Mouse (Mus musculus) activated CD4-positive, CD25-positive, alpha-beta regulatory T cell, adult 4 months (primary cell): ENCODE results near the gene Ptprj. TPM values are rescaled to one million over a fixed set of nuclear protein-coding genes. Genes with fewer than 3 reads are reported as not detected.
"Not testable (repeated sequence)": the region's sequence is repeated elsewhere in the genome, so short reads cannot be mapped to it uniquely, and the experiment has no call there.

ENCODE experiments used
- ATAC-seq: one replicate; pipeline ENCODE4 v1.8.0; 2017
- polyA plus RNA-seq, 2 experiments: library from polyadenylated mRNA; unstranded; fragments of 100-300 nt; shearing (Covaris generic); gene quantifications; one replicate each; pipeline ENCODE4 v1.2.1; 2017

Gene Ptprj
- polyA plus RNA-seq, 2 experiments from 2014 or later, result 4.4 to 5.1 TPM

GRCm38 (mm10) chr2:90576936-90577335 lies 3.5 kb downstream of the Ptprj start:
- ATAC-seq, result no peak

DNA sequence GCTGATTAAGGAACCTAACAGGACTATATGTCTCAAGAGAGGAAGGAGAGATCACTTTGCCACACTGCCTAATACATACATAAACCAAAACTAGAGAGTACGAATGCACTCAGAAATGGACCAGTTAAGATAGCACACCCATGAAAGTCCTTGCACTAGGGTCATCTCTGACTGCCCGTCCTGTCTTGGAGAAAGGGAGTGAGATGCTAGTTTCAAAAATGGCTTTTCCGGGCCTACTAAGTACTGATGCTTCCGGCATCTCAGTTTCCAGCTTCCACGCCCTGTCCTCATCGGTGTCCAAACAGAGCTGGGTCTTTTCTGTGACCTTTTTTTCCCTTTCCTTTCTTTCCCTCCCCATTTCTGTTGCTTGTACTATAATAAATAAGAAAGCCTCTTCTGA lies 4.0 kb downstream of the Ptprj start:
- ATAC-seq, result no peak

GRCm38 (mm10) chr2:90575713-90576112 lies 4.7 kb downstream of the Ptprj start:
- no peak for ATAC-seq

DNA sequence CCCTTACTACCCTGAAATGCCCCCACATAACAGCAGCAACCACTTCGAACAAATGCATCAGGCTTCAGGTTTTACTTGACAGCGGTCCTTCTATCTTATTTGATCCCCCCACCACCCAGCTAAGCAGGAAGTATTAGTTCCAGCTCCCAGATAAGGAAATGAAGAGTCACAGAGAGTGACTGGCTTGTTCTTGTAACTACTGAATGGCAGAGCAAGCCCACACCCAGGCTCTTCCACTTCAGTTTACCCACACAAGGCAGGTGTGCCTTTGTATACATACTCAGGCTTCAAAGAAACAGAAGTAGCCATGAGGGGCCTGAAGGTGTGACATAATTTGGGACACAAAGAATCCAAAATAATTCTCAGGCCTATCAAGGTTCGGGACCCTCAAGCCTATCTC lies 5.3 kb downstream of the Ptprj start:
- ATAC-seq, result no peak

DNA sequence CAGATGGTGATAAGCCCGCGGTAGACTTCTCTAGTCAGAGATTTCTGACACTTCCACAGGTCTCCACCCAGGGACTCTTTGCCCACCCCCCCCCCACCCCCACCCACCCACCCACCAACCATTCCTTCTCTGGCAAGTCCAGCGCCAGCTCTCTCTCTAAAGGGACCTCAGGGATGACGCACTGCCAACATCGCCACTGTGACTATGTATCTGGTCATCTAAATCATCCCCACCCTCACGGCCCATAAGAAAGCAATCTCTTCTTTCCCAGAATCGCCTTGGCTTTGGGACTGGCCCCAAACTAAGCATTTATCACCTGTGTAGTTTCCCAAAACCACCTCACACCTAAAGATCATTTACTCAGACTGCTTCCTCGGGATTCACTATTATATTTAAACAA lies 5.9 kb downstream of the Ptprj start:
- no peak for ATAC-seq

DNA sequence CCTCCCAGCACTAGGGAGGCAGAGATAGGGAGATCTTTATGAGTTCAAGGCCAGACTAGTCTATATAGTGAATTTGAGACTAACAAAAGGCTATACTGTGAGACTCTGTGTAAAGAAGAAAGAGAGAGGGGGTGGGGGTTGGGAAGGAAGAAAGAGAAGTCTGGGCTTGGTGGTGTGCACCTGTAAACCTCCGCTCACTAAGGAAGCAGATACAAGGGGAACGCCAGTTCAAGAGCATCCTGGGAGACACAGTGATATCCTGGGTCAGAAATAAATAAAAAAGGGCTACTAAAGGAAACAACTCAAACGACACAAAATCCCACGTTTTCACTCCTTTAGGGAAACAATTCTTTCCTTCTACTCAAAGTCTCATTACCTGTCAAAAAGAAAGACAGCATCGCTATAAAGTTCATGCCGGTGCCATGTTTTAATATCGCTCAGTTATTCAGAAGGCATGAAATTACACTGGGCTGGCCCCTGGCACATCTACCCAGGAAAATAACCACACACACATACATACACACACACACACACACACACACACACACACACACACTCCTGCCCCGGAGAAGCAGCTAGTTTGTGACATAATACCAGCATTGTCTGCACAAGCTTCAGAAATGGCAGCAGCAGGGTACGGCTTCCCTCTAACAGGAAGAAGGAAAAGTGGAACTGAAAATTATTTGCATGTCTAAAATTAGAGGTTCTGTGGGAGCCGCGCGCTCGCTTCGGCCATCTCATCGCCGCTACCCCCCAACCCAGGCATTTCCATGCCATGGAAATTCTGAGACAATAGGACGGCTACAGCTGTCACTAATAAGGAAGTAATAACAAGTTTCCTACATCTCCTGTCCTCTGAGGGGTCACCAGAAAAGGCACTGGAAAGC lies 6.6 kb downstream of the Ptprj start:
- ATAC-seq, result no peak

- no peak for ATAC-seq
Measured at GRCm38 (mm10) chr2:90572126-90572525, 8.3 kb downstream of the Ptprj start.

DNA sequence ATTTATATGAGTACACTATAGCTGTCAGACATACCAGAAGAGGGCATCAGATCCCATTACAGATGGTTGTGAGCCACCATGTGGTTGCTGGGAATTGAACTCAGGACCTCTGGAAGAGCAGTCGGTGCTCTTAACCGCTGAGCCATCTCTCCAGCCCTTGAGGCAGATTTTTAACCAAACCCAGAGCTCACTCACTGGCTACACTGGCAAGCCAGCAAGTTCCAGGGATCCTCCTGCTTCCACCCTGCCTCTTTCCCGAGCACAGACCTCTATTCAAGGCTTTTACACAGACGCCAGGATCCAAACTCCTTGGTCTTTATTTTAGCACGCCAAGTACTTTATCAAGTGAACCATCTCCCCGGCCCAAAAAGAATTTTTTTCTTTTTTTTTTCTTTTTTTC lies 9.0 kb downstream of the Ptprj start:
- ATAC-seq, result not testable (repeated sequence)

DNA sequence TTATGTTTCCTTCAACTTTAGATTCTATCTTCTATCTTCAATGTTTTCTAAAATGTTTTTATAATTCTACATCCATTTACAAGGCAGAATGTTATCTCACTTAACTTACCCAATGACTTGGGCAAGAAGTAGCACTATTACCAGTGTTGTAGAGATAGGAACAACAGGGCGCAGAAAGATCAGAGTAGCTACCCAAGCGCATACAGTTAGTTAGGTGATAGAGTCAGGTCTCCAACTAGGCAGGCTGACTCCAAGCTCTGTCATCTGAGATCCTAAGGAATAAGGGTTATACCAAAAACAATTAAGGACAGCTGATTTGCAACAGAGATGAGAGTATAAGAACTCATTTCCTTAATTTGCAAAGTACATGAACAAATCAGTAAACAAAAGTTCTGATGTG lies 9.6 kb downstream of the Ptprj start:
- no peak for ATAC-seq

GRCm38 (mm10) chr2:90570216-90570615 lies 10.2 kb downstream of the Ptprj start:
- ATAC-seq, result no peak

DNA sequence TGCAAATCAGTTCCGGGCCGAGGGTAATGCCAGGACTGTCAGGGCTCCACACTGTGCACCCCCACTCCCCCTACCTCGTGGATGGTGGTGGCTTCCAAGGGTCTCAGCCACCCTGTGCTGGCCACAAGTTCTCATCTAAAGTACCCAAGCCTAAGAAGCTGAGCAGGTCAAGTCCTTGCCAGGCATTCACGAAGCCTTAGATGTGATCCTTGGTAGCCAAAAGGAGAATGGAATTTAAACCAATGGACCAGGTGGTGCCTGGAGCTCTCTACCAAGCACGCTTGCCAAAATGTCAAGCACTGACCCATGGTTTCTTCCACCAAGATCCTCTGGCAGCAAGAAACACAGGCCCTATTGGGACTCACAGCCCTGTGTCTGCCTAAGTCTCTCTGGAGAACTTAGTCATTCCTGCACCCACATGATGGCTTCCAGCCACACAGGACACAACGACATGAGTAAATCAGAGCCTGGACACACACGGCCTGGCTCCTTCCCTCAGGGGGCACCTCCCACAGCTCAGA lies 11.4 kb downstream of the Ptprj start:
- ATAC-seq, result no peak

GRCm38 (mm10) chr2:90568091-90568490 lies 12.4 kb downstream of the Ptprj start:
- ATAC-seq, result no peak

DNA sequence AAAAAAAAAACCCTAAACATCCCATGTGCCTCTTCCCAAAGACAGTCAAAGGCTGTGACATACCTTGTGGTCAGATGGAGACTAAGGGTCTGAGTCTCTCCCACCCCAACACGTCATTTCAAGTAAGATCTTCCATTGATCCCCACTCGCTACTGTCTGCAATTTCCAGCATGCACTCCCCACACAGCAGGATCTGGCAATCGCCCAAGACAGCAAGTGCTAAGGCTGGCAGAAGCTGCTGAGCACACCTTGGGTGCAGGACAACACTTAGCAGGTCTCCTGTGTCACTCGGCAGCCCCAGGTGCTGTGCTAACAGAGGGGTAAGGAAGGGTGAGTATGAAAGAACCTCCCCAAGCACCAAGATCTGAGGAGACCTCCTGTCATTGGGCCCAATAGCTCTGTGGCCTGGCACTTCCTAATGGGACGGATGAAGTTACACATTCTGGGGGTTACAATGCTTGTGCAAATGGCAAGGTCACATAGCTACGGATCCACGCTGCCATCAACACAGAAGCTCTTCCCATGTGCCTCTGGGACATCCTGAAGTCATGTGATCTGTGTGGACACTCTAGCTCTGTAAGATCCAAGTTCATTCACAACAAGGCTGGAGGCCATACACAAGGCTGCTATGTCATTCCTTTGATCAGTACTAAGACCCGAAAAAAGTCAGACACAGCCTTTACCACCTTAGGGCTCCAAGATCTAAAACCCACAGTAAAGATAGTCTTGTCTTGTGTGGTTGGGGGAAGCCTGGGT lies 13.5 kb downstream of the Ptprj start:
- ATAC-seq, result no peak

DNA sequence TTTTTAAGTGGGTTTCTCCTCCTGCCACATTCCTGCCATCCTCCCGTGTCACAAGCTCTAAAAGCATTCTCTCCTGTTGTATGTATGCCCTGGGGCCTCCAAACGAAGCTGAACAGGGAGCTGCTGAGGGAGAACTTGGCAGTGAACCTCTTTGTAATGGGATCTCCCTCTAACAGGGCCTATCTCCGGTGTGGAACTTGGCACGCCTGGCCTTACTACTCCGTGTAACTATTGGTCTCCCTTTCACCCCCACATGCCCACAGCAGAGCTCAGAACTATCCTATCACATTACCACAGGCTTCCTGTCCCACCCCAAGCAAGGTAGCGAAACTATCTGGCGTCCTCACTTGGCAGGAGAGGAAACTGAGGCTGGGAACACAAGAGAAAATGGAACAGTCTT lies 14.4 kb downstream of the Ptprj start:
- ATAC-seq, result peak; percentile 44

DNA sequence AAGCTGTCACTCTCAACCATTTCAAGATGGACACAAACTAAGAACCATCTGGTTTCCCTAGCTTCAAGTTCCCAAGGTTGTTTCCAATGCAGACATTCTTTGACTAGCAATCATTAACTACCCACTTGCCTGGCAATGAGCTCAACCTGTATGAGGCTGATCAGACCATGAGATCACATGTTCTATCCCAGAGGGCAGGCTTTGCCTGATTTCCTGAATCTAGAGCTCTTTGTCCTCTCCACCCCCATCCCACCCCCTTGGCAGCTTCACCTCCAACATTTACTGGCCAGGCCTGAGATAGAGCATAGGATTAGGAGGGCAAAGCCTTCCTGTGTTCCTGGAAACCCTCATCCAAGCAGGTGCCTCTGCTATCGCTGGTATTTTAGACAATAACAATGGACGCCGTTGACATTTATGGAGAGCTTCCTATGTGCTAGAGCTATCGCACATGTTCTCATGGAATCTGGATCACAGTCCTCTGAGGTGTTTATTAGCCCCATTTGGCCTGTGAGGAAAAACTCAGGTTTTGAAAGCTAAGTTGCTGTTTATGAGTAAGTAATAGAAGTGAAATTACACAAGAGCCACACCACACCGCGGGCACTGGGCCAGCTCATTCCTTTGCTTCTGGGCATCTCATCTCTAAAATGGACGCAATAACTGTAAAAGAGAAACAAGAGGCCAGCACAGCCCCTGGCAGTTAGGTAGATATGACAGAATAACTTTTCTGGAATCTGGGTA lies 15.1 kb downstream of the Ptprj start:
- ATAC-seq, result no peak

DNA sequence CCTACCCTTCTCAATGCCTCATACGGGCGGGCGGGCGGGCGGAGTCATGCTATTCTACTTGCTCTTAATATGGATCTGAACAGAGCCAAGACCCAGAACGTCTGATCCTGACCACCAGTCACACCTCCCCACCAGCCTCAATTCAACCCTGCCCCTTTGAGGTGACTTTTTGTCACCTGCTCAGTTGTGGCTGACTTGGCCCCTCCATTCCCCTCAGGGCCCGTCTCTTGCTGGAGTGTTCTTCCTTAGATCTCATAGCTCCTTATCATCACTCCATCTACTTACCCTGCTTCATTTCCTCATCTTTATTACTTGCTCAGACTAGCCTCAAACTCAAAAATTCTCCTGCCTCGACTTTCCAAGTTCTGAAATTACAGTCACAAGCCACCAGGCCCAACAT lies 15.9 kb downstream of the Ptprj start:
- ATAC-seq, result peak; percentile 19

DNA sequence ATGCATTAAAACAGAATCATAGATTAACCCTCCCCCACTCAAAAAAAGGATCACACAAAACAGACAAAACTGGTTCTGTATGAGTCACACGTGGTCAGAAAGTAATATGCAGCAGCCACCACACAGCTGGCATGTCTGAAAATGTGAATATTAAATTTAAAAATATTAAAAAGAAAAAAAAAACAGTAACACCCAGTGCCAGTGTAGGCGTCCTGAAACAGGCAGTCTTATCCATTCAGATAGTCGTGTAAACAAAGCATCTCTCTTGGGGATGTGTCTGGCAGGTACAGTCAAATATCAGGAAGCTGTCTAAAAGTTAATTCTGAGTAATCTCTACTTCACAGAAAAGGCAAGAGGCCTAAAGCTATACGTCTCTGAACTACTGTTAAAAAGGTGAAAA lies 17.3 kb downstream of the Ptprj start:
- ATAC-seq, result no peak

DNA sequence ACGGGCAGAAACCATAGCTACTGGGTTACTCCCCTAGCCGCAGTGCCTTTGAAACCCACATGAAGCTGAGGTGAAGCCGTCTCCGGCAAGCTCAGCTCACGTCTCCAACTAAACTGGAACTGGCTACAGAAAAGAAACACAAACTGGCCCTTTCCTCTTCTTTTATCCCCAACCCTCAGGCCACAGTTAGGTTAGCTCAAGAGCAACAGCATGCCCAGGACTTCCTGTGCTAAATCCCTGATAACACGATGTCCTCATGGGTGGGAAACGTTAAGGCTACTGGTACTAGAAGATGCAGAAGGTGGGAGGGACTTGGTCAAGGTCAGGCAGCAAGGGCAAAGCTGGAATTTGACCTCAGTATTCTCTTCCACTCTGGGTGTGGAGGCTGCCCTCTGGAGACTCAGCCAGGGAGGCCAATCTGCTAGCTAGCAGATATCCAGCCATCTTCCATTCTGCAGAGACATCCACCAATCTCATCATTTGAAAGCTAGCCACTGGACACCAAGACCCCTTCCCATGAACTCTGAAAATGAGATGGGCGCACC lies 18.2 kb downstream of the Ptprj start:
- ATAC-seq, result no peak

GRCm38 (mm10) chr2:90560197-90560843 lies 20.1 kb downstream of the Ptprj start:
- ATAC-seq, result no peak

- ATAC-seq, result no peak
Measured at GRCm38 (mm10) chr2:90559688-90560196, 20.7 kb downstream of the Ptprj start.

DNA sequence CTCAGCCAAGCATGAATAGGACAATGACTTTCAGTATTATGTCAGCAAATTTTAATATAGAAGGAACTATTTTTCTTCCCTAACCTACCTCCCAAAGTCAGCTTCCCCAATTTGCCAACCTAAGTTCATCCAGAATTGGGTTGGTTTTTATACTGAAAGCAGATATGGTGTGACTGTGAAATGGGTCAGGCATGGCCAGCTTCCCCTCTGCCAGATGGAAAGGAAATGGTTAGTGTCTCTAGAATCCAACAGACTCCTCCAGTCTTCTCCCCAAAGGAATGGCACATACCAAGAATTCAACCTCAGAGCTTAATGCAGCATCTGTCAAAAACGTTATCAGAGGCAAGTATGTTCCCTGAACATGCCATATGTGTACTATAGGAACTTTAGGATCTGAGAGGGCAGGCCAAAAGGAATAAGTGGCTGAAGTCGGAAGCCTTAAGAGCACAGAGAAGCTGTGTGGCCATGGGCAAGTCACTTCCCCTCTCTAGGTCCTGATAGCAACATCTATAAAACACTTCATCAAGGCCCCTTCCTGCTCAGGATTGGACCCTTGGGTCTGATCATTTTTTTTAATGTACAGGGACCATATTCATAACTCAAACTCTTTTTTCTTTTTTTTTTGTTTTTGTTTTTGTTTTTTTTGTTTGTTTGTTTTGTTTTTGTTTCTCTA lies 21.3 kb downstream of the Ptprj start:
- ATAC-seq, result no peak
